Mouse (Mus musculus) heart, embryonic 14.5 days (tissue): ENCODE data around the gene Prkar1a. TPM values are rescaled to one million over a fixed set of nuclear protein-coding genes. Genes with fewer than 3 reads are reported as not detected.

ENCODE experiments used
- ATAC-seq: fragments of 200-750 bp; cut with Nextera tagmentation; 2 replicates; pipeline ENCODE4 v1.8.0; 2017; ENCODE audit warnings: low read depth, moderate TSS enrichment; ENCODE audit not compliant: insufficient number of reproducible peaks, insufficient read depth, low FRiP score
- H3K27ac ChIP-seq, 2 experiments: fragments of 200-500 bp in 1 of 2; fragments of 300-500 bp in 1 of 2; sonication (generic) in 1 of 2; replicated peaks in 1 of 2; 2 replicates each; pipeline ENCODE4 v1.5.1; 2012 to 2014; ENCODE audit warnings: low read depth in 2 of 2, low read length in 2 of 2, control low read depth in 1 of 2, mild to moderate bottlenecking in 1 of 2, mixed read lengths in 1 of 2; ENCODE audit not compliant: control insufficient read depth in 1 of 2, insufficient read depth in 1 of 2
- H3K27me3 ChIP-seq: fragments of 300-500 bp; sonication (generic); 2 replicates; pipeline ENCODE4 v1.6.1; 2014; ENCODE audit warnings: mild to moderate bottlenecking, low read length, control low read depth; ENCODE audit not compliant: control insufficient read depth, insufficient read depth
- H3K36me3 ChIP-seq: fragments of 300-500 bp; sonication (generic); 2 replicates; pipeline ENCODE4 v1.6.1; 2014; ENCODE audit warnings: mild to moderate bottlenecking, control low read depth, low read length, mixed read lengths; ENCODE audit not compliant: control insufficient read depth, insufficient read depth
- H3K4me1 ChIP-seq, 2 experiments: fragments of 200-500 bp in 1 of 2; fragments of 300-500 bp in 1 of 2; sonication (generic) in 1 of 2; 2 replicates each; pipeline ENCODE4 v1.6.1; 2012 to 2014; ENCODE audit warnings: low read length in 2 of 2, control low read depth in 1 of 2, mixed read lengths in 1 of 2; ENCODE audit not compliant: control insufficient read depth in 2 of 2, insufficient read depth in 2 of 2
- H3K4me2 ChIP-seq: fragments of 300-500 bp; sonication (generic); 2 replicates; pipeline ENCODE4 v1.6.1; 2014; ENCODE audit warnings: mild to moderate bottlenecking, low read length
- H3K4me3 ChIP-seq, 2 experiments: fragments of 200-500 bp in 1 of 2; fragments of 300-500 bp in 1 of 2; sonication (generic) in 1 of 2; 2 replicates each; pipeline ENCODE4 v1.5.1; 2012 to 2014; ENCODE audit warnings: low read length in 2 of 2, mild to moderate bottlenecking in 2 of 2, control low read depth in 1 of 2, low read depth in 1 of 2, moderate library complexity in 1 of 2; ENCODE audit not compliant: control insufficient read depth in 1 of 2, insufficient read depth in 1 of 2
- H3K9ac ChIP-seq: fragments of 300-500 bp; sonication (generic); 2 replicates; pipeline ENCODE4 v1.6.1; 2014; ENCODE audit warnings: mild to moderate bottlenecking, low read length
- H3K9me3 ChIP-seq: fragments of 300-500 bp; sonication (generic); 2 replicates; pipeline ENCODE4 v1.6.1; 2016; ENCODE audit warnings: low read length, control low read depth; ENCODE audit not compliant: control insufficient read depth
- WGBS: fragments of 180-500 bp; shearing (Covaris S2); extraction: QIAGEN DNeasy Blood & Tissue Kit; methylation state at CpG from one replicate; pipeline ENCODE4 v1.1.7; 2014; 5-methylcytosine and 5-hydroxymethylcytosine counted together
- polyA plus RNA-seq: library from polyadenylated mRNA; unstranded; fragments of >200 nt; fragmentation: Nextera tagmentation; extraction: Ambion mirVana; gene quantifications from 2 replicates; pipeline ENCODE4 v1.2.1, GENCODE M21; 2014

The Prkar1a gene
- polyA plus RNA-seq, 1 experiment from 2014 or later, result 492 TPM

- H3K4me1 ChIP-seq, result peaks cover 15 to 19% of the 10 kb centered on the region in 2 experiments
- H3K36me3 ChIP-seq, result no peaks in the 10 kb centered on the region
- H3K4me3 ChIP-seq, result no peak overlapping the region
- H3K4me2 ChIP-seq, result no peak overlapping the region
- no peaks in the 10 kb centered on the region for H3K9me3 ChIP-seq
- WGBS, result 83% methylated on average over 3 of the region's 3 CpGs
- no peak for ATAC-seq
- no peak overlapping the region for H3K27ac ChIP-seq
- no peaks in the 10 kb centered on the region for H3K27me3 ChIP-seq
- no peak overlapping the region for H3K9ac ChIP-seq
These were observed 58.2 kb downstream of the Prkar1a start for GRCm38 (mm10) chr11:109707442-109707841.

GRCm38 (mm10) chr11:109708786-109709185 is 59.6 kb downstream of the Prkar1a start:
- Histone ChIP-seq H3K4me3 (no peak overlapping the region), H3K27ac (no peak overlapping the region)

GRCm38 (mm10) chr11:109709501-109709900 is 60.3 kb downstream of the Prkar1a start:
- WGBS, result 81% methylated on average over 5 of the region's 5 CpGs
- no peaks in the 10 kb centered on the region for H3K27me3 ChIP-seq
- ATAC-seq, result no peak
- H3K4me2 ChIP-seq, result no peak overlapping the region
- H3K9me3 ChIP-seq, result no peaks in the 10 kb centered on the region
- no peak overlapping the region for H3K9ac ChIP-seq
- H3K4me1 ChIP-seq, result peaks cover 15 to 19% of the 10 kb centered on the region in 2 experiments
- no peaks in the 10 kb centered on the region for H3K36me3 ChIP-seq
- no peak overlapping the region for H3K27ac ChIP-seq
- H3K4me3 ChIP-seq, result no peak overlapping the region

More at GRCm38 (mm10) chr11:109708786-109709185, 59.6 kb downstream of the Prkar1a start:
- WGBS, result 85% methylated on average over 4 of the region's 4 CpGs
- Histone ChIP-seq H3K36me3 (no peaks in the 10 kb centered on the region), H3K27me3 (no peaks in the 10 kb centered on the region), H3K9ac (no peak overlapping the region), H3K9me3 (no peaks in the 10 kb centered on the region), H3K4me1 (peaks cover 15 to 19% of the 10 kb centered on the region in 2 experiments), H3K4me2 (no peak overlapping the region)
- ATAC-seq, result no peak

DNA sequence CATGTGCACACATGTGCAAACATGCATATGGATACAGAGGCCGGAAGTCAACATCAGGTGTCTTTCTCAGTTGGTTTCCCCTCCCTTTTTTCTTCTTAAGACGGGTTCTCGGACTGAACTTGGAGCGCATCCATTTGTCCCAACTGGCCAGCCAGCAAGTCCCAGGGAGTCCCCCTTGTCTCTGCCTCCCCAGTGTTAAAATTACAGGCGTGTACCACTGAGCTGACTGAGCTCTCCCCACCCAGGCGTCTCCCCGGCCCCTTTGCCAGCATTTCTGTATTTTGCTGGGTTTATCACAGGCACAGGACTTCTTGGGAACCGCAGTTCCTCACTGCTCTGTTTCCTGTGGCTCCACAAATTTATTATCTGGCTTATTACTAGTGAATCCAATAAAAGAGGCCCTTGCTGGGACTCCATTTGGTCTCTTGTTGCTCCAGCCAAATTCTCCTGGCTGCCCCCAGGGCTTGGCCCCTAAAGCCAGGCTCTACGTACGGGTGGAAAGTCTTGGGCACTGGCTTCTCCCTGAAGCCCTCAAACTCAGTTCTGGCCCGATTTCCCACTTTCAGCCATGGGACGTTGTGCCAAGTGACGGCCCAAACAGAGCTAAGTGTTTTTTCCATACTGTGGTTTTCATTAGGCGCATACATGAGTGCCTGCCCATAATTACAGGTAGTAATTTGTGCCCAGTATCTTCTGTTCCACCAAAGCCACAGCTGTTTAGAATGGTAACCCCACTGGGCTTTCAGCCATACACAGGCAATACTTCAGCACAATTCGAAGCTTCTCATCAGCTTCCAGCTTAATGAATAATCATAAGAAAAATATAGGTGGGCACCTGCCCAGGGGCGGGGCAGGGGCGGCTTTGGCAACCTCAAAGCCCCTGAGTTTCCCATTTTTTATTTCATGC is 65.4 kb downstream of the Prkar1a start:
- Histone ChIP-seq H3K4me2 (no peak overlapping the region), H3K4me1 (no peaks in the 10 kb centered on the region)
- no peak for ATAC-seq

DNA sequence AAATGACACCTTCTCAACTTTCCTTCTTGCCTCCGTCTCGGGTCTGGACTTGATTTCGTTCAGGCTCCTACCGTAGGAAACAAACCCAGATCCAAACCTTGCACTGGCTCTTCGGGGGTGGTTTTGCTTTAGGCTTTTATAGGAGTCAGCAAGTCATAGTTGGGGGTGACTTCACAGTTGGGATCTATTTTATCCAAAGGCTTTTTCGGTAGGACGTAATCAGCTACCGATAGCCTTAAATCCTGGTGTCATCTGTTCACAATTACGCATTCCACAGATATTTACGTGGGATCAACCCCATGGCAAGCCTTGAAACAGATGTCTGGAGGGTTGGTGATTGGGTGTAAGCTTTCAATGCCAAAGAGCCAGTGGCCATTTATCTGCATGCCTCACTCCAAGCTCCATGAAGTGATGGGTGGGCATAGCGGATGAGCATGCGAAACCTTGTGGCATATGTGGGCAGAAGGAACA is 66.1 kb downstream of the Prkar1a start:
- Histone ChIP-seq H3K4me2 (no peak overlapping the region), H3K36me3 (no peaks in the 10 kb centered on the region), H3K9ac (no peak overlapping the region), H3K27me3 (no peaks in the 10 kb centered on the region), H3K4me3 (no peak overlapping the region), H3K27ac (no peak overlapping the region), H3K9me3 (no peaks in the 10 kb centered on the region), H3K4me1 (no peaks in the 10 kb centered on the region)
- ATAC-seq, result no peak
- 83% methylated on average over 12 of the region's 12 CpGs for WGBS

More for the DNA sequence above, 65.4 kb downstream of the Prkar1a start:
- Histone ChIP-seq H3K27ac (no peak overlapping the region), H3K9me3 (no peaks in the 10 kb centered on the region), H3K4me3 (no peak overlapping the region), H3K9ac (no peak overlapping the region), H3K36me3 (no peaks in the 10 kb centered on the region), H3K27me3 (no peaks in the 10 kb centered on the region)
- WGBS, result 83% methylated on average over 17 of the region's 17 CpGs

GRCm38 (mm10) chr11:109716981-109717380 is 67.8 kb downstream of the Prkar1a start:
- no peak overlapping the region for H3K4me3 ChIP-seq
- no peak overlapping the region for H3K4me2 ChIP-seq
- H3K4me1 ChIP-seq, result peaks cover 0 to 4% of the 10 kb centered on the region in 2 experiments; a peak in 1 of 4 replicates
- no peaks in the 10 kb centered on the region for H3K27me3 ChIP-seq
- H3K9ac ChIP-seq, result no peak overlapping the region
- no peak for ATAC-seq
- WGBS, result 71% methylated on average over 7 of the region's 7 CpGs
- H3K36me3 ChIP-seq, result no peaks in the 10 kb centered on the region
- H3K27ac ChIP-seq, result no peak overlapping the region
- no peaks in the 10 kb centered on the region for H3K9me3 ChIP-seq

- no peak for ATAC-seq
- H3K4me1 ChIP-seq, result peaks cover 4% of the 10 kb centered on the region in 2 experiments; a peak in 2 of 4 replicates
- no peaks in the 10 kb centered on the region for H3K27me3 ChIP-seq
- H3K9me3 ChIP-seq, result no peaks in the 10 kb centered on the region
- H3K27ac ChIP-seq, result no peak overlapping the region
- H3K4me2 ChIP-seq, result no peak overlapping the region
- 69% methylated on average over 5 of the region's 5 CpGs for WGBS
- no peaks in the 10 kb centered on the region for H3K36me3 ChIP-seq
- H3K4me3 ChIP-seq, result no peak overlapping the region
- H3K9ac ChIP-seq, result no peak overlapping the region
These were observed 68.2 kb downstream of the Prkar1a start for GRCm38 (mm10) chr11:109717448-109717847.
